Mouse (Mus musculus) heart, adult 2 months (tissue): ENCODE data around the gene Dcps. TPM values are rescaled to one million over a fixed set of nuclear protein-coding genes. Genes with fewer than 3 reads are reported as not detected.

Experiments
- DNase-seq, 2 experiments: peaks; one replicate each; pipeline ENCODE4 v3.0.0; 2021
- H3K27ac ChIP-seq: fragments of 200-600 bp; 2 replicates; pipeline ENCODE4 v1.8.1; 2022
- H3K27me3 ChIP-seq: fragments of 200-500 bp; 2 replicates; pipeline ENCODE4 v1.6.1; 2012; ENCODE audit warnings: mild to moderate bottlenecking, low read length, inconsistent platforms, mixed read lengths; ENCODE audit not compliant: control insufficient read depth, insufficient read depth
- H3K36me3 ChIP-seq: fragments of 200-500 bp; 2 replicates; pipeline ENCODE4 v1.6.1; 2012; ENCODE audit warnings: low read length, inconsistent platforms; ENCODE audit not compliant: control insufficient read depth, insufficient read depth
- H3K4me1 ChIP-seq: fragments of 200-500 bp; 2 replicates; pipeline ENCODE4 v1.6.1; 2011; ENCODE audit warnings: low read length; ENCODE audit not compliant: control insufficient read depth, insufficient read depth
- H3K4me3 ChIP-seq: fragments of 200-600 bp; 2 replicates; pipeline ENCODE4 v1.8.1; 2022
- H3K79me2 ChIP-seq: fragments of 200-500 bp; replicated peaks from 2 replicates; pipeline ENCODE4 v1.6.1; 2012; ENCODE audit warnings: mild to moderate bottlenecking, inconsistent platforms, low read length, moderate library complexity, mixed read lengths; ENCODE audit not compliant: control insufficient read depth, insufficient read depth
- H3K9ac ChIP-seq: fragments of 200-500 bp; 2 replicates; pipeline ENCODE4 v1.6.1; 2012; ENCODE audit warnings: low read depth, mild to moderate bottlenecking, control low read depth, inconsistent platforms, low read length, mixed read lengths
- CTCF ChIP-seq: fragments of 200-600 bp; IDR thresholded peaks from 2 replicates; pipeline ENCODE4 v1.8.1; 2022; ENCODE audit warnings: antibody characterized with exemption, mild to moderate bottlenecking, moderate library complexity
- EP300 ChIP-seq: fragments of 200-500 bp; IDR thresholded peaks from 2 replicates; pipeline ENCODE4 v1.6.1; 2011; ENCODE audit warnings: low read depth, low read length, control low read depth; ENCODE audit not compliant: insufficient read depth
- POLR2A ChIP-seq: fragments of 200-500 bp; IDR thresholded peaks from 2 replicates; pipeline ENCODE4 v1.6.1; 2011; ENCODE audit warnings: mild to moderate bottlenecking, low read depth, low read length, control low read depth; ENCODE audit not compliant: insufficient read depth
- WGBS: fragments of 180-500 bp; shearing (Covaris S2); methylation state at CpG from one replicate; pipeline ENCODE4 v1.1.7; 2018; 5-methylcytosine and 5-hydroxymethylcytosine counted together
- intact Hi-C: fragments of 180-260 bp; cut with DNase I; formaldehyde crosslinking; loops from one replicate; pipeline ENCODE4 v1.15.1; 2025
- polyA plus RNA-seq: library from polyadenylated mRNA; depleted of rRNA; stranded (reverse); fragments of >200 nt; gene quantifications from 2 replicates; pipeline ENCODE4 v1.2.3, GENCODE M21; 2012
- total RNA-seq, 2 experiments: library from RNA; stranded (reverse); gene quantifications; 2 replicates each; pipeline ENCODE4 v1.2.3; 2021

Dcps gene
- total and polyA plus RNA-seq, 3 experiments, result 14.4 to 21.3 (median 15.1) TPM

DNA sequence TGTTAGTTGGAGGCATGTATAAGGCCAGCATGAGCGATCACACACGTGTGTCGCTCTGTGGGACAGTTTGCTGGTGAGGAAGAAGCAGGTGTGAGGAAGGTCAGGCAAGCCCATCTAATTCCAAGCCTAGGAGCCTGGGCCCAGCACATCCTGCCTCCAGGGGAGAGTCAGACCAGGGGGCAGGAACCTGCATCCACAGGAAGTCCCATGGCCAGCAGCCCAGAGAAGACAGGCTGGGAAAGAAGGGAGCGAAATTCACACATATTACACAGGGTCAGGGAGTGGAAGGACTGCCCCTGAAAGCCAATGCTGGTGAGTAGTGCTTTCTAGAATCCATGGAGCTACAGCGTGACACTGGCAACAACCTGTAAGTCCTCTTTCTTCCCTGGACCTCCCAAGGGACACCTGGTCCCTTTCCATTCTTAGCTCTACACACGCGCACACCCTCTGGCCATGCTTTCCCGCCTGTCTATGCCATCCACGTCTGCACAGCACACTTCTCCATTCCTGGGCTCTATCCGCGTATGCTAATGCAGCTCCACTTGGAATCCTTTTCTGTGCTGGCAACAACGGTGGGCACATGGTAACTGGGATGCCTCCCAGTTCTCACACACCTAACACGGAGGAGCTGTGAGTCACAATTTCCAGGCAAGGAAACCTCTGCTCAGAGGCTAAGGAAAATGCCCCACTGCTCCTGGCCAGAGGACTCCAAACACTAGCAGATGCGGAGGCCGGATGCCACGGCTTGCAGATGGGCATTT lies 44.0 kb downstream of the Dcps start:
- peaks cover 3% of the 10 kb centered on the region; the same call in 1 of the 2 replicates for H3K36me3 ChIP-seq
- no peak overlapping the region for H3K4me3 ChIP-seq
- no peak overlapping the region for H3K9ac ChIP-seq
- peak overlapping the region; percentile 18 for H3K27ac ChIP-seq
- H3K79me2 ChIP-seq, result no peaks in the 10 kb centered on the region
- peak; percentile 48 to 64 for DNase-seq
- 45% methylated on average over 16 of the region's 16 CpGs for WGBS
- TF ChIP-seq POLR2A, result no peak
- 0 out of 2 replicates have a peak, but pooled peaks have one; percentile 6 for TF ChIP-seq CTCF
- peak; percentile 63; the same call in 1 of the 2 replicates for TF ChIP-seq EP300
- no peaks in the 10 kb centered on the region for H3K27me3 ChIP-seq
- intact Hi-C loops, result loop anchor here (2.0 kb wide), 1 partner anchor 29 kb away; no protein-coding TSS in a partner anchor
- peaks cover 14% of the 10 kb centered on the region for H3K4me1 ChIP-seq

DNA sequence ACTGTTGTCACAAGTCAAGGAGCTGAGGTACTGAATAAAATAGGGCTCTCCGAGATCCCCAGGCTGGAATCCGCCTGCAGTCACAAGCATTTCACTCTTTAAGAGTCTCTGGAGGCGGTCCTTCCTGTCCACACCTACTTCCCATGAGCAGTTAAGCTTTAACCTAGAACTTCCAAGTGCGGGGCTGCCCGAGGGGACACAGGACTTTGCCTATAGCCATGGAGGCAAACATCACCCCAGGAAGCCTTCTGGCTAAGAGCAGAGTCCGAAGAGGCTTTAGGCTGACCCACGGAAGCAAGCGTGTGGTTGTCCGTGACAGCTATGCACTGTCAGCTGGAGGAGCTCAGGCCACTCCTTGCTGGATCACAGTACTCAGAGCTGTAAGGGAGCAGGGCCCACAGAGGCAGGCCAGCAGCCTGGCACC lies 46.9 kb downstream of the Dcps start:
- peaks cover 30% of the 10 kb centered on the region for H3K4me1 ChIP-seq
- no peaks in the 10 kb centered on the region for H3K27me3 ChIP-seq
- no peaks in the 10 kb centered on the region for H3K79me2 ChIP-seq
- H3K4me3 ChIP-seq, result peak overlapping the region; percentile 19; the same call in 1 of the 2 replicates
- peak in 1 of 2 experiments; percentile 53 for DNase-seq
- H3K9ac ChIP-seq, result peak overlapping the region; percentile 1; the same call in 1 of the 2 replicates
- WGBS, result 51% methylated on average over 9 of the region's 9 CpGs
- H3K27ac ChIP-seq, result peak overlapping the region; percentile 78
- no peak for TF ChIP-seq EP300
- no peak for TF ChIP-seq CTCF
- TF ChIP-seq POLR2A, result peak; percentile 58
- intact Hi-C loops, result no loop called here
- H3K36me3 ChIP-seq, result peaks cover 3% of the 10 kb centered on the region; the same call in 1 of the 2 replicates

DNA sequence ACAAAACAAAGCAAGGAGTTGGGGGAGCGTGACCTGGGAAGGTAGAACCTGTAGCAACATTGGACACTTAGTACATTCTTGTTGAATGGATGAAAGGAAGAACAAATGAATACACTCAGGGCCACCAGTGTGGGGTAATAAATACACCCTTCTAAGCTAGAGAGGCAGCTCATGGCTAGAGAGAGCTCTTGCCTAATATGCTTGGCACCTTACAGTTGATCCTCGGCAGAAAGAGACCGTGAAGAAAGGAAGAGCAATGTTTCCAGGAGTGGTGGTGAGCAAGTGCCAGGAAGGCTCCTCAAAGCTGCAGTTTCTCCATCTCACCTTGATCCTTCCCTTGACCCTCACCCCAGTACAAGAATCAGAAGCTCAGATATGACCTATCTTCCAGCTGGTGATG lies 47.3 kb downstream of the Dcps start:
- intact Hi-C loops, result no loop called here
- peak overlapping the region; percentile 78 for H3K27ac ChIP-seq
- 62% methylated on average over 3 of the region's 3 CpGs for WGBS
- peaks cover 33% of the 10 kb centered on the region for H3K4me1 ChIP-seq
- no peak overlapping the region for H3K9ac ChIP-seq
- no peak for DNase-seq
- H3K36me3 ChIP-seq, result peaks cover 3% of the 10 kb centered on the region; the same call in 1 of the 2 replicates
- no peaks in the 10 kb centered on the region for H3K79me2 ChIP-seq
- H3K4me3 ChIP-seq, result peak overlapping the region; percentile 19; the same call in 1 of the 2 replicates
- no peaks in the 10 kb centered on the region for H3K27me3 ChIP-seq
- TF ChIP-seq EP300, result no peak
- no peak for TF ChIP-seq CTCF
- TF ChIP-seq POLR2A, result no peak

DNA sequence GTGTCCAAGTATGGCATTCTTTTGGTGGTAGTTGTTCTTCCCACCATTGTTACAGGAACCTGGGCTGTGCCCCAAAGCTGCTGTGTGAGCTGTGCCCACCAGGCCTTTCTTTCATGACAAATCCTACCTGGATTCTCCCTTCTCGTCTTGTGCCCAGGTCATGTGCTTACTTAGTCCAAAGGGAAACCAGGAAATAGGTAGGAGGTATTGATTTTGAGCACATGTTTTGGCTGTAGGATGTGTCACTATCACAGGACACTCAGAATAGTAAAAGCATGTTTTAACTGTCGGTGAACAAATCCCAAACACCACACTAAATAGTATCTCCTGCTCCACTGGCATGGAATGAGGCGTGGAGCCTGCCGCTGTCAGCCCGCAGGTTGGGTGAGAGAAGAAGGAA lies 48.3 kb downstream of the Dcps start:
- Histone ChIP-seq H3K4me3 (no peak overlapping the region), H3K36me3 (peaks cover 3% of the 10 kb centered on the region; the same call in 1 of the 2 replicates), H3K79me2 (no peaks in the 10 kb centered on the region), H3K27ac (peak overlapping the region; percentile 78), H3K4me1 (peaks cover 39% of the 10 kb centered on the region), H3K9ac (no peak overlapping the region), H3K27me3 (no peaks in the 10 kb centered on the region)
- TF ChIP-seq EP300, result no peak
- TF ChIP-seq POLR2A, result no peak
- no peak for TF ChIP-seq CTCF
- intact Hi-C loops, result no loop called here
- WGBS, result 72% methylated on average over 5 of the region's 5 CpGs
- DNase-seq, result peak in 1 of 2 experiments; percentile 26

DNA sequence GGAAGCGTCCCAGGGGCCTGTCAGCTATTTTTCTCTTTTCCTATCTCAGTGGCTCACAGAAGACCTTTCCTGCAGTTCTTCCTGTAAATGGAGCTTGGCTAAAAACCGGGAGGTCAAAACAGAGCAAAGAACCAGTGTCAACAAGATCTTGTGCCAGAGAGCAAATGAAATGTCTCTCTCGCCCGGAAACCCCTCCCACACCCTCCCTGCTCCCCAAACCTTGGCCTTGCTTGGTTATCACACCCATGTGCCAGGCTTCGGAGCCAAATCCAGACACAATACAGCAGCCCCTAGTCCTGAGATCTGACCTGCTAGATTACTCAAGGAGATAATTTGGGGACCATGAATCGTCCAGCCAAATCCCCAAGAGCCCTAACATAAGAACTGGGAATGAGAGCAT lies 48.7 kb downstream of the Dcps start:
- no peaks in the 10 kb centered on the region for H3K79me2 ChIP-seq
- H3K4me1 ChIP-seq, result peaks cover 39% of the 10 kb centered on the region
- 41% methylated on average over 6 of the region's 6 CpGs for WGBS
- TF ChIP-seq POLR2A (no peak), EP300 (peak; percentile 83; the same call in 1 of the 2 replicates)
- H3K36me3 ChIP-seq, result peaks cover 3% of the 10 kb centered on the region
- no peak overlapping the region for H3K9ac ChIP-seq
- H3K4me3 ChIP-seq, result no peak overlapping the region
- intact Hi-C loops, result no loop called here
- peak overlapping the region; percentile 78 for H3K27ac ChIP-seq
- peak; percentile 57 to 68 for DNase-seq
- no peaks in the 10 kb centered on the region for H3K27me3 ChIP-seq

DNA sequence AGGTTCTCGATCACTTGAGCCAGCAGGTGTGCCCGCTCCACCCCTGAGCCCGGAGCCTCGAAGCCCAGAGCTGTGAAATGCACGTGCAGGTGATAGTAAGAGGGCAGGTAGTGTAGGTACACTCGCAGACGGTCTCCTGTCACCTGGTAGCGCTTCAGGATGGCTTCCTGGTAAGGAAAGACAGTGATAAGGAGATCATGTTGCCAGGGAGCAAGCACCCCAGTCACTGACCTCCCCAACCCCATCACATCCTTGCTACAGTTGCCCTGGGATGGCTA lies 51.2 kb downstream of the Dcps start:
- intact Hi-C loops, result no loop called here
- peaks cover 3% of the 10 kb centered on the region for H3K36me3 ChIP-seq
- H3K79me2 ChIP-seq, result no peaks in the 10 kb centered on the region
- no peak overlapping the region for H3K4me3 ChIP-seq
- no peak overlapping the region for H3K9ac ChIP-seq
- 95% methylated on average over 8 of the region's 8 CpGs for WGBS
- peak in 1 of 2 experiments; percentile 21 for DNase-seq
- H3K4me1 ChIP-seq, result peaks cover 37% of the 10 kb centered on the region
- H3K27me3 ChIP-seq, result no peaks in the 10 kb centered on the region
- TF ChIP-seq EP300 (no peak), POLR2A (no peak), CTCF (no peak)
- H3K27ac ChIP-seq, result peak overlapping the region; percentile 65
